ENCODE assay signal across 22 mouse cellular contexts in genomic region chr2:94001411-94001810, GRCm38 (mm10). TPM values are rescaled to one million over a fixed set of nuclear protein-coding genes. Genes with fewer than 3 reads are reported as not detected.
DNase-seq lines count a peak whose midpoint lies in the region; ATAC-seq and TF ChIP-seq lines count a peak whose summit lies in the region.
"Had no signal": no experiment of that assay in that cellular context is flagged by ENCODE, and none has a peak within 500 bp of the region (broad histone marks: within the 10 kb centered on the region; RNA-seq: fewer than 3 reads in every experiment).

No protein-coding gene starts in this region.

- DNase-seq in kidney, adult 11 months = peak; percentile 27
- DNase-seq in kidney, postnatal 0 days (ENCODE audit: low spot score) = no peak
- peak; percentile 40 for DNase-seq in lung, postnatal 14 days
- DNase-seq in layer of hippocampus, adult 9-10 months (ENCODE audit: low spot score) = no peak
- DNase-seq in layer of hippocampus, adult 9-11 months = no peak
- no peak for DNase-seq in left cerebral cortex, postnatal 36 days (ENCODE audit: low spot score in 2 of 2)
- DNase-seq: cerebellum, adult 11 months; gastrocnemius, postnatal 10 days; right cerebral cortex, adult 18-20 months; spleen, adult 18-20 months had no signal

- H3K4me2 ChIP-seq in kidney, embryonic 14.5 days (replicated peaks; ENCODE audit: low read depth, low read length) = no peak overlapping the region
- H3K4me2 ChIP-seq in embryonic facial prominence, embryonic 15.5 days (replicated peaks) = no peak overlapping the region
- H3K4me2 ChIP-seq in kidney, postnatal 0 days (ENCODE audit: low read length) = no peak overlapping the region
- H3K4me2 ChIP-seq: forebrain, embryonic 15.5 days; heart, embryonic 13.5 days; hindbrain, embryonic 15.5 days had no signal

- TF ChIP-seq CTCF in kidney, postnatal 0 days (IDR thresholded peaks at IDR 0.05; ENCODE audit: low read depth) = no peak; the same call in 1 of the 2 replicates

- no peak overlapping the region for H3K4me3 ChIP-seq in kidney, embryonic 14.5 days (ENCODE audit: low read length)
- H3K4me3 ChIP-seq in embryonic facial prominence, embryonic 15.5 days (replicated peaks) = no peak overlapping the region
- H3K4me3 ChIP-seq in kidney, postnatal 0 days (replicated peaks; ENCODE audit: low read depth, low read length) = no peak overlapping the region
- H3K4me3 ChIP-seq: forebrain, embryonic 15.5 days; heart, embryonic 13.5 days; hindbrain, embryonic 15.5 days; midbrain, embryonic 10.5 days; myocyte had no signal

- H3K27ac ChIP-seq in kidney, embryonic 14.5 days (ENCODE audit: low read depth, low read length) = no peak overlapping the region; the same call in 1 of the 2 replicates
- H3K27ac ChIP-seq in embryonic facial prominence, embryonic 15.5 days (replicated peaks) = 0 out of 2 replicates have a peak overlapping the region, but pooled peaks have one; percentile 22
- peak overlapping the region; percentile 3; the same call in 1 of the 2 replicates for H3K27ac ChIP-seq in kidney, postnatal 0 days
- H3K27ac ChIP-seq: forebrain, embryonic 15.5 days; heart, embryonic 13.5 days; hindbrain, embryonic 15.5 days; liver, embryonic 14.5 days; midbrain, embryonic 10.5 days had no signal

- H3K9ac ChIP-seq in kidney, embryonic 14.5 days (ENCODE audit: low read depth, low read length) = no peak overlapping the region
- H3K9ac ChIP-seq in embryonic facial prominence, embryonic 15.5 days = no peak overlapping the region
- H3K9ac ChIP-seq in kidney, postnatal 0 days (ENCODE audit: low read depth, low read length) = no peak overlapping the region
- H3K9ac ChIP-seq: forebrain, embryonic 15.5 days; heart, embryonic 13.5 days; hindbrain, embryonic 15.5 days; liver, embryonic 14.5 days had no signal

- 87% methylated on average over 6 of the region's 6 CpGs for WGBS in kidney, embryonic 14.5 days
- WGBS in embryonic facial prominence, embryonic 15.5 days = 82% methylated on average over 6 of the region's 6 CpGs
- 83% methylated on average over 6 of the region's 6 CpGs for WGBS in kidney, postnatal 0 days

- H3K4me1 ChIP-seq in kidney, embryonic 14.5 days (ENCODE audit: control insufficient read depth, insufficient read depth, low read length) = no peaks in the 10 kb centered on the region
- H3K4me1 ChIP-seq in embryonic facial prominence, embryonic 15.5 days = no peaks in the 10 kb centered on the region
- no peaks in the 10 kb centered on the region for H3K4me1 ChIP-seq in kidney, postnatal 0 days (replicated peaks; ENCODE audit: insufficient read depth, low read length)
- H3K4me1 ChIP-seq: hindbrain, embryonic 15.5 days; midbrain, embryonic 10.5 days had no signal

- ATAC-seq in kidney, embryonic 14.5 days (ENCODE audit: low FRiP score, low TSS enrichment) = no peak
- no peak for ATAC-seq in embryonic facial prominence, embryonic 15.5 days (ENCODE audit: insufficient number of reproducible peaks, low FRiP score, low TSS enrichment, low read depth)
- ATAC-seq in kidney, postnatal 0 days (replicated peaks; ENCODE audit: low FRiP score, low read depth) = no peak

- H3K36me3 ChIP-seq in kidney, embryonic 14.5 days (ENCODE audit: control insufficient read depth, insufficient read depth, low read length) = peaks cover 75% of the 10 kb centered on the region
- H3K36me3 ChIP-seq in embryonic facial prominence, embryonic 15.5 days = peaks cover 78% of the 10 kb centered on the region
- H3K36me3 ChIP-seq in kidney, postnatal 0 days (ENCODE audit: insufficient read depth, low read length) = peaks cover 36% of the 10 kb centered on the region

- no peaks in the 10 kb centered on the region for H3K9me3 ChIP-seq in kidney, embryonic 14.5 days (ENCODE audit: control insufficient read depth, low read length)
- H3K9me3 ChIP-seq in embryonic facial prominence, embryonic 15.5 days (replicated peaks) = no peaks in the 10 kb centered on the region
- no peaks in the 10 kb centered on the region for H3K9me3 ChIP-seq in kidney, postnatal 0 days (replicated peaks; ENCODE audit: low read length)
- H3K9me3 ChIP-seq: forebrain, embryonic 15.5 days; heart, embryonic 13.5 days; hindbrain, embryonic 15.5 days; midbrain, embryonic 10.5 days had no signal

- intact Hi-C loops in left cerebral cortex, postnatal 36 days (cut with DNase I) = no loop called here

- H3K27me3 ChIP-seq in kidney, embryonic 14.5 days (ENCODE audit: control insufficient read depth, insufficient read depth, low read length) = no peaks in the 10 kb centered on the region
- H3K27me3 ChIP-seq in embryonic facial prominence, embryonic 15.5 days = no peaks in the 10 kb centered on the region
- no peaks in the 10 kb centered on the region for H3K27me3 ChIP-seq in kidney, postnatal 0 days (ENCODE audit: insufficient read depth, low read length)
- H3K27me3 ChIP-seq: forebrain, embryonic 15.5 days; heart, embryonic 13.5 days; hindbrain, embryonic 15.5 days had no signal

RNA-seq across cellular contexts. Expression of gene Gm27027, which starts 5.3 kb away (rescaled TPM):
- not detected in 2 replicates for polyA plus RNA-seq in kidney, embryonic 14.5 days (2014; fragmentation: Nextera tagmentation; extraction: Ambion mirVana)
- polyA plus RNA-seq in embryonic facial prominence, embryonic 15.5 days (2015; fragmentation: Nextera tagmentation; extraction: Ambion mirVana) = not detected in 2 replicates
- not detected in 2 replicates for polyA plus RNA-seq in kidney, postnatal 0 days (2015; fragmentation: Nextera tagmentation; extraction: Ambion mirVana)
- 1 to 10 TPM in 1 of 2 experiments, not detected in 1; 1.2 TPM for total RNA-seq in left cerebral cortex, postnatal 36 days (2021)
- total RNA-seq: layer of hippocampus, postnatal 14 days had no signal
- polyA plus RNA-seq: cortical plate, adult 2 months; forebrain, embryonic 15.5 days; heart, embryonic 13.5 days; hindbrain, embryonic 15.5 days; limb, embryonic 11.5 days; liver, embryonic 14.5 days; midbrain, embryonic 10.5 days; myocyte; testis, adult 2 months had no signal

RNA-seq across cellular contexts. Expression of gene Alkbh3, which starts 9.2 kb away (rescaled TPM):
- 48.3 and 64.5 TPM in 2 replicates for polyA plus RNA-seq in kidney, embryonic 14.5 days (2014; fragmentation: Nextera tagmentation; extraction: Ambion mirVana)
- polyA plus RNA-seq in embryonic facial prominence, embryonic 15.5 days (2015; fragmentation: Nextera tagmentation; extraction: Ambion mirVana) = 65.1 and 69.1 TPM in 2 replicates
- polyA plus RNA-seq in kidney, postnatal 0 days (2015; fragmentation: Nextera tagmentation; extraction: Ambion mirVana) = 74.9 and 75.0 TPM in 2 replicates
- total RNA-seq in left cerebral cortex, postnatal 36 days (2021) = 10 to 100 TPM; 22.2 to 25.3 TPM

RNA-seq across cellular contexts. Expression of gene Gm13889, which starts 44.4 kb away (rescaled TPM):
- polyA plus RNA-seq in kidney, embryonic 14.5 days (2014; fragmentation: Nextera tagmentation; extraction: Ambion mirVana) = 12.0 and 12.4 TPM in 2 replicates
- 6.0 and 6.2 TPM in 2 replicates for polyA plus RNA-seq in embryonic facial prominence, embryonic 15.5 days (2015; fragmentation: Nextera tagmentation; extraction: Ambion mirVana)
- polyA plus RNA-seq in kidney, postnatal 0 days (2015; fragmentation: Nextera tagmentation; extraction: Ambion mirVana) = 22.2 and 24.8 TPM in 2 replicates
- 10 to 100 TPM; 45.1 to 54.3 TPM for total RNA-seq in left cerebral cortex, postnatal 36 days (2021)

Comparison
In these comparisons a context has a peak if more than half of its experiments do, and no peak if none do; other contexts are left out.
1. DNase-seq: peak in kidney, adult 11 months (single experiment) and lung, postnatal 14 days (single experiment); none in kidney, postnatal 0 days (single experiment), layer of hippocampus, adult 9-10 months (single experiment), layer of hippocampus, adult 9-11 months (single experiment) and left cerebral cortex, postnatal 36 days (0 of 2).